Mouse (Mus musculus) stomach, postnatal 0 days (tissue): Measurements from ENCODE around the gene Sema6b.

Experiments used
- CTCF ChIP-seq: IDR thresholded peaks from 2 replicates; pipeline ENCODE4 v1.5.1; 2016; ENCODE audit warnings: antibody characterized with exemption, low read depth, mild to moderate bottlenecking, moderate library complexity
- EP300 ChIP-seq: optimal IDR thresholded peaks from 2 replicates; pipeline ENCODE3; 2016; ENCODE audit warnings: antibody characterized with exemption

DNA sequence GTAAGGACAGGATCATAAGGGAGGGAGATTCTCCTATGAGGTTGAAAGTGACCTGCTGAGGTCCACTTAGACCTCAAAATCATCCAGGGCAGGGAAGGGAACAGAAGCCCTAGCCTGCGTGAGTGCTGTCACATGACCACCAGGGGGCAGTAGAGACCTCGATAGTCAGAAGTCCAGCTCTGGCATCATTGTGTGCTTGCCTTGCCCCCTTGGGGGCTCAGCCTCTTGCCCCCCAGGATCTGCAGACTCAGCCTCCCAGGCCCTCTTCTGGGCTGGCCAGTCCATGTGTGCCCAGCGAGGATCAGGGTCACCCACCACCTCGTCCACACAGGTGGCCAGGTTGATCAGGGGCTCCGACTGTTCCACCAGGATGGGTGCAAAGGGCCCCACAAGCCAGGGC is 28.3 kb downstream of the Sema6b start:
- TF ChIP-seq CTCF (peak; percentile 88), EP300 (no peak)
